Mouse (Mus musculus) liver, embryonic 14.5 days (tissue): Measurements from ENCODE around the gene Fads1.

ENCODE experiments used
- CTCF ChIP-seq: IDR thresholded peaks from 2 replicates; pipeline ENCODE4 v1.5.1; 2016; ENCODE audit warnings: antibody characterized with exemption, low read depth, control low read depth
- EP300 ChIP-seq: IDR thresholded peaks from 2 replicates; pipeline ENCODE4 v1.6.1; 2016; ENCODE audit warnings: antibody characterized with exemption, low read depth

GRCm38 (mm10) chr19:10185876-10186275 lies 3.2 kb downstream of the Fads1 start:
- TF ChIP-seq CTCF (no peak), EP300 (no peak)
